Mouse (Mus musculus): ENCODE results near the gene Ankrd60.

- TF ChIP-seq FLI1 (IDR thresholded peaks at IDR 0.05; ENCODE audit: low read length) (no peak), GATA1 (IDR thresholded peaks at IDR 0.05; ENCODE audit: borderline replicate concordance, low read length) (no peak)
These were observed 41.0 kb upstream of the Ankrd60 start for GRCm38 (mm10) chr2:173619132-173619531.

Data from megakaryocyte, embryonic 14.5 days (primary cell).